Mouse (Mus musculus): ENCODE data around the gene Fbxo42. TPM values are rescaled to one million over a fixed set of nuclear protein-coding genes. Genes with fewer than 3 reads are reported as not detected.

Gene Fbxo42
- total and polyA plus RNA-seq, 3 experiments = 11.2 to 260 (median 23.1) TPM

DNA sequence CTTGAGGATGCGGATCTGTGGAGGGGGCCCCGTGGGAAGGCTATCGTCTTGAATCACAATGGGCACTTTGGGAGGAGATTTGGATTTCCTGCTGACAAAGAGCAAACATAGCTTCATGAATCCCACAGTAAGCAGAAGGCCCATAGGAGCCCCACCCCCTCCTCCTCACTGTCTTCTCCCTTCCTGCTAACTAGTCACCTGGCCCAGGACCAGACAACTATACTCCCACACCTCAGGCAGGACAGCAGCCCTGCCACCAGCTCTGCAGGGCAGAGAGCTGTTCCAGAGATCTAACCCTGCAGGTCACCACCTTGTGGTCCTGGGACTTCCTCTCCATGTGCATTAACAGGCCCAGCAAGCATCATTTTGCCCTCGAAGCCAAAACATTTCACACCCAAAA lies 29.0 kb upstream of the Fbxo42 start:
- no peak overlapping the region for H3K9ac ChIP-seq (ENCODE audit: control insufficient read depth, low read depth, low read length, poor library complexity, severe bottlenecking)
- TF ChIP-seq MAX (IDR thresholded peaks at IDR 0.05; ENCODE audit: low read length) = no peak
- TF ChIP-seq NELFE (IDR thresholded peaks at IDR 0.05; ENCODE audit: low read depth, low read length) = no peak
- no peak overlapping the region for H3K4me3 ChIP-seq (ENCODE audit: control insufficient read depth in 1 of 2, insufficient read depth in 1 of 2, low read depth in 2 of 2, low read length in 2 of 2)
- peaks cover 25% of the 10 kb centered on the region for H3K79me2 ChIP-seq (ENCODE audit: control insufficient read depth, insufficient read depth, low read length, poor library complexity)
- peaks cover 0 to 2% of the 10 kb centered on the region in 2 experiments; a peak in 1 of 4 replicates for H3K36me3 ChIP-seq (ENCODE audit: control insufficient read depth in 1 of 2, insufficient read depth in 2 of 2, low read length in 2 of 2)
- no peak overlapping the region for H3K27ac ChIP-seq (ENCODE audit: control insufficient read depth, low read depth, low read length)
- H3K27me3 ChIP-seq (ENCODE audit: control insufficient read depth in 1 of 2, insufficient read depth in 2 of 2, low read length in 2 of 2) = no peaks in the 10 kb centered on the region
- no peaks in the 10 kb centered on the region for H3K9me3 ChIP-seq (replicated peaks; ENCODE audit: insufficient read depth, low read length)
- DNase-seq (ENCODE audit: low read depth, low spot score) = no peak
- no peaks in the 10 kb centered on the region for H3K4me1 ChIP-seq (ENCODE audit: control insufficient read depth in 1 of 2, insufficient read depth in 2 of 2, low read length in 2 of 2)

DNA sequence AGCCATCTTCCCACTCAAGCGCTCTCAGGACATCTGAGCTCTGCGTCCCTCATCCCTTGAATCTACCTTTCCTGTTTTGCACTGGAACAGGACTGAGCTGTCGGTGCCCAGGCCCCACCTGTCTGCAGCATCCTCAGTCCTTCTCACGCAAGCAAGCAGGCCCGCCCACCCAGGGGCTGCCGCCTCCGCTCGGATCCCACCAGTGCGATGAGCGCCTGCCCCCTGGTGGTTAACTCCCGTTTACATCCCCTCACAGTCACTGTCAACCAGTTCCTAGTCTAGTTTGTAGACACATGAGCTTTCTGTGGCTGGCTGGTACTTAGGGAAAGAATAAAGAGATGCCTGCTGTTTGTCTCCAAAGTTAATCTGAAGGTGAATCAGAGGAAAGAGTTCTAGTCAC lies 27.0 kb upstream of the Fbxo42 start:
- Histone ChIP-seq H3K9me3 (replicated peaks; ENCODE audit: insufficient read depth, low read length) (no peaks in the 10 kb centered on the region), H3K9ac (ENCODE audit: control insufficient read depth, low read depth, low read length, poor library complexity, severe bottlenecking) (no peak overlapping the region), H3K4me3 (ENCODE audit: control insufficient read depth in 1 of 2, insufficient read depth in 1 of 2, low read depth in 2 of 2, low read length in 2 of 2) (no peak overlapping the region), H3K27me3 (ENCODE audit: control insufficient read depth in 1 of 2, insufficient read depth in 2 of 2, low read length in 2 of 2) (no peaks in the 10 kb centered on the region), H3K79me2 (ENCODE audit: control insufficient read depth, insufficient read depth, low read length, poor library complexity) (peaks cover 39% of the 10 kb centered on the region), H3K27ac (ENCODE audit: control insufficient read depth, low read depth, low read length) (no peak overlapping the region), H3K36me3 (ENCODE audit: control insufficient read depth in 1 of 2, insufficient read depth in 2 of 2, low read length in 2 of 2) (peaks cover 0 to 2% of the 10 kb centered on the region in 2 experiments; a peak in 1 of 4 replicates), H3K4me1 (ENCODE audit: control insufficient read depth in 1 of 2, insufficient read depth in 2 of 2, low read length in 2 of 2) (no peaks in the 10 kb centered on the region)
- no peak for TF ChIP-seq ZMIZ1 (IDR thresholded peaks at IDR 0.05; ENCODE audit: low read depth, low read length)
- peak; percentile 27 to 44 (median 34); a peak in 4 of 6 replicates for TF ChIP-seq CTCF (IDR thresholded peaks at IDR 0.05 in 2 of 3, conservative IDR thresholded peaks at IDR 0.05 in 1 of 3; ENCODE audit: control insufficient read depth in 1 of 3, insufficient read depth in 1 of 3, low read depth in 2 of 3, low read length in 3 of 3, poor library complexity in 1 of 3, severe bottlenecking in 1 of 3)
- DNase-seq (ENCODE audit: low read depth, low spot score) = peak; percentile 30

DNA sequence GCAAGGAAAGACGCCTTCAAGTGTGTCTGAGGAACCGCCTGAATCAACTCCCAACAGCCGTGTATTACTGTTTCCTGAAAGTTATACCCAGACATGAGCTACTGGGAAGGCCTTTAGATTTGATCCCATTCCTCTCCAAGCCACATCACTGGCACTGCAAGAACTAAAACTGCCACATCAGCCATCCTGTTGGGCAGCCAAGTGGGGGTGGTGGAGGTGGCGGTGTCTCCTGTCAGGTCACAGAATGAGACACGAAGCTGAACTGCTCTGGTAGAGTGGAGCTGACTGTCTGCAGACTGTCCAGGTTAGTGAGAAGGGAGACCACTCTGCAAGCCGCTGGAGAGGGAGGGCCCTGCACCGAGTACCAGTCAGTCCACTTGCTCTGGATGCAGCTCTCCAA lies 25.1 kb upstream of the Fbxo42 start:
- H3K4me3 ChIP-seq (ENCODE audit: control insufficient read depth in 1 of 2, insufficient read depth in 1 of 2, low read depth in 2 of 2, low read length in 2 of 2) = no peak overlapping the region
- no peak overlapping the region for H3K9ac ChIP-seq (ENCODE audit: control insufficient read depth, low read depth, low read length, poor library complexity, severe bottlenecking)
- H3K79me2 ChIP-seq (ENCODE audit: control insufficient read depth, insufficient read depth, low read length, poor library complexity) = peaks cover 50% of the 10 kb centered on the region
- TF ChIP-seq NELFE (IDR thresholded peaks at IDR 0.05; ENCODE audit: low read depth, low read length) = no peak
- no peak for TF ChIP-seq MYC (IDR thresholded peaks at IDR 0.05; ENCODE audit: low read depth, low read length)
- TF ChIP-seq RCOR1 (IDR thresholded peaks at IDR 0.05; ENCODE audit: low read depth, low read length) = no peak
- TF ChIP-seq ZC3H11A (IDR thresholded peaks at IDR 0.05; ENCODE audit: low read depth, low read length) = no peak
- no peak for TF ChIP-seq GABPA (IDR thresholded peaks at IDR 0.05; ENCODE audit: low read depth, low read length)
- TF ChIP-seq ETS1 (IDR thresholded peaks at IDR 0.05; ENCODE audit: low read depth, low read length) = no peak
- no peak for TF ChIP-seq ZMIZ1 (IDR thresholded peaks at IDR 0.05; ENCODE audit: low read depth, low read length)
- no peak for TF ChIP-seq EP300 (IDR thresholded peaks at IDR 0.05; ENCODE audit: low read depth in 1 of 2, low read length in 2 of 2)
- no peaks in the 10 kb centered on the region for H3K27me3 ChIP-seq (ENCODE audit: control insufficient read depth in 1 of 2, insufficient read depth in 2 of 2, low read length in 2 of 2)
- no peak overlapping the region for H3K27ac ChIP-seq (ENCODE audit: control insufficient read depth, low read depth, low read length)
- H3K4me1 ChIP-seq (ENCODE audit: control insufficient read depth in 1 of 2, insufficient read depth in 2 of 2, low read length in 2 of 2) = no peaks in the 10 kb centered on the region
- DNase-seq (ENCODE audit: low read depth, low spot score) = no peak
- peaks cover 0 to 2% of the 10 kb centered on the region in 2 experiments; a peak in 1 of 4 replicates for H3K36me3 ChIP-seq (ENCODE audit: control insufficient read depth in 1 of 2, insufficient read depth in 2 of 2, low read length in 2 of 2)
- H3K9me3 ChIP-seq (replicated peaks; ENCODE audit: insufficient read depth, low read length) = no peaks in the 10 kb centered on the region
